In genomic region chr17:47594183-47594968, GRCm38 (mm10) we compare ENCODE assay signal across 7 mouse cellular contexts. TPM values are rescaled to one million over a fixed set of nuclear protein-coding genes. Genes with fewer than 3 reads are reported as not detected.
DNase-seq lines count a peak whose midpoint lies in the region; ATAC-seq and TF ChIP-seq lines count a peak whose summit lies in the region.

No protein-coding gene starts in this region.

- H3K4me2 ChIP-seq in heart, postnatal 0 days (ENCODE audit: low read depth, low read length) = peak overlapping the region; percentile 92
- peak overlapping the region; percentile 86 for H3K4me2 ChIP-seq in midbrain, embryonic 11.5 days

- DNase-seq in B cell, adult 2 months = peak; percentile 42
- peak; percentile 66 for DNase-seq in embryonic facial prominence, embryonic 10.5 days (ENCODE audit: low spot score)
- peak; percentile 25 for DNase-seq in heart, postnatal 0 days (ENCODE audit: low spot score)
- DNase-seq in kidney, postnatal 14 days = peak; percentile 67
- DNase-seq in midbrain, embryonic 11.5 days (ENCODE audit: low spot score, missing footprints) = peak; percentile 93
- DNase-seq in testis, postnatal 10 days (ENCODE audit: low spot score) = peak; percentile 69

- under 1% methylated on average over 43 of the region's 43 CpGs for WGBS in embryonic facial prominence, embryonic 10.5 days
- 1% methylated on average over 43 of the region's 43 CpGs for WGBS in heart, postnatal 0 days
- under 1% methylated on average over 39 of the region's 43 CpGs for whole genome bisulfite sequencing in midbrain, embryonic 11.5 days

- H3K36me3 ChIP-seq in E14TG2a.4 (ENCODE audit: insufficient read depth, low read length) = peaks cover 34% of the 10 kb centered on the region
- peaks cover 31% of the 10 kb centered on the region for H3K36me3 ChIP-seq in embryonic facial prominence, embryonic 10.5 days (replicated peaks)
- H3K36me3 ChIP-seq in heart, postnatal 0 days (replicated peaks; ENCODE audit: control insufficient read depth, insufficient read depth, low read length) = peaks cover 19% of the 10 kb centered on the region
- H3K36me3 ChIP-seq in midbrain, embryonic 11.5 days (ENCODE audit: control insufficient read depth, insufficient read depth, low read length) = no peaks in the 10 kb centered on the region; the same call in 1 of the 2 replicates

- H3K4me1 ChIP-seq in E14TG2a.4 (replicated peaks; ENCODE audit: low read depth, low read length) = peaks cover 76% of the 10 kb centered on the region
- peaks cover 51% of the 10 kb centered on the region for H3K4me1 ChIP-seq in embryonic facial prominence, embryonic 10.5 days
- peaks cover 33% of the 10 kb centered on the region for H3K4me1 ChIP-seq in heart, postnatal 0 days (ENCODE audit: control insufficient read depth, insufficient read depth)
- H3K4me1 ChIP-seq in midbrain, embryonic 11.5 days (ENCODE audit: control insufficient read depth, insufficient read depth, low read length) = peaks cover 37% of the 10 kb centered on the region

- H3K27me3 ChIP-seq in E14TG2a.4 (ENCODE audit: insufficient read depth, low read length) = no peaks in the 10 kb centered on the region
- no peaks in the 10 kb centered on the region for H3K27me3 ChIP-seq in embryonic facial prominence, embryonic 10.5 days (replicated peaks; ENCODE audit: low read depth, poor library complexity, severe bottlenecking)
- no peaks in the 10 kb centered on the region for H3K27me3 ChIP-seq in heart, postnatal 0 days (ENCODE audit: control insufficient read depth, insufficient read depth, low read length)
- no peaks in the 10 kb centered on the region; the same call in 1 of the 2 replicates for H3K27me3 ChIP-seq in midbrain, embryonic 11.5 days (ENCODE audit: control insufficient read depth, insufficient read depth, low read length)

- H3K4me3 ChIP-seq in E14TG2a.4 (replicated peaks; ENCODE audit: low read length) = peak overlapping the region; percentile 92
- H3K4me3 ChIP-seq in embryonic facial prominence, embryonic 10.5 days = peak overlapping the region; percentile 96
- H3K4me3 ChIP-seq in heart, postnatal 0 days (ENCODE audit: low read depth, low read length) = peak overlapping the region; percentile 72
- H3K4me3 ChIP-seq in midbrain, embryonic 11.5 days (ENCODE audit: low read depth, low read length) = peak overlapping the region; percentile 78

- TF ChIP-seq CTCF in E14TG2a.4 (conservative IDR thresholded peaks at IDR 0.05; ENCODE audit: low read length) = no peak
- TF ChIP-seq CTCF in heart, postnatal 0 days (IDR thresholded peaks at IDR 0.05; ENCODE audit: low read depth) = no peak

- peak overlapping the region; percentile 85 for H3K9ac ChIP-seq in heart, postnatal 0 days (replicated peaks; ENCODE audit: low read depth, low read length)
- H3K9ac ChIP-seq in midbrain, embryonic 11.5 days (ENCODE audit: low read length) = peak overlapping the region; percentile 87

- peak overlapping the region; percentile 91 for H3K27ac ChIP-seq in embryonic facial prominence, embryonic 10.5 days (replicated peaks)
- H3K27ac ChIP-seq in heart, postnatal 0 days (ENCODE audit: low read depth) = peak overlapping the region; percentile 94
- peak overlapping the region; percentile 97 for H3K27ac ChIP-seq in midbrain, embryonic 11.5 days (ENCODE audit: low read depth, low read length)

- H3K9me3 ChIP-seq in E14TG2a.4 (ENCODE audit: low read length) = no peaks in the 10 kb centered on the region
- H3K9me3 ChIP-seq in embryonic facial prominence, embryonic 10.5 days = no peaks in the 10 kb centered on the region
- no peaks in the 10 kb centered on the region for H3K9me3 ChIP-seq in heart, postnatal 0 days (replicated peaks; ENCODE audit: control insufficient read depth, low read length)
- H3K9me3 ChIP-seq in midbrain, embryonic 11.5 days (ENCODE audit: control insufficient read depth, low read length) = no peaks in the 10 kb centered on the region

- no peak for ATAC-seq in heart, postnatal 0 days (ENCODE audit: insufficient read depth, low read depth)
- 0 out of 2 replicates have a peak, but pooled peaks have one; percentile 15 for ATAC-seq in midbrain, embryonic 11.5 days (ENCODE audit: low FRiP score)

- TF ChIP-seq EP300 in heart, postnatal 0 days (IDR thresholded peaks at IDR 0.05; ENCODE audit: low read depth) = no peak; the same call in 1 of the 2 replicates

RNA-seq across cellular contexts. Expression of gene Bysl, which starts 16.9 kb away (rescaled TPM):
- 43.8 and 44.7 TPM in 2 replicates for polyA plus RNA-seq in embryonic facial prominence, embryonic 10.5 days (2016; fragmentation: Nextera tagmentation; extraction: Ambion mirVana)
- 14.3 and 17.4 TPM in 2 replicates for total RNA-seq in heart, postnatal 0 days (2014; rRNA removed; ENCODE audit: low replicate concordance)
- polyA plus RNA-seq in heart, postnatal 0 days (2015; fragmentation: Nextera tagmentation; extraction: Ambion mirVana) = 15.8 and 19.9 TPM in 2 replicates
- polyA plus RNA-seq in midbrain, embryonic 11.5 days (2014; fragmentation: Nextera tagmentation; extraction: Ambion mirVana) = 29.6 and 30.4 TPM in 2 replicates

RNA-seq across cellular contexts. Expression of gene Med20, which starts 17.0 kb away (rescaled TPM):
- polyA plus RNA-seq in embryonic facial prominence, embryonic 10.5 days (2016; fragmentation: Nextera tagmentation; extraction: Ambion mirVana) = 46.7 and 48.9 TPM in 2 replicates
- 26.5 and 30.1 TPM in 2 replicates for total RNA-seq in heart, postnatal 0 days (2014; rRNA removed; ENCODE audit: low replicate concordance)
- polyA plus RNA-seq in heart, postnatal 0 days (2015; fragmentation: Nextera tagmentation; extraction: Ambion mirVana) = 21.8 and 26.3 TPM in 2 replicates
- polyA plus RNA-seq in midbrain, embryonic 11.5 days (2014; fragmentation: Nextera tagmentation; extraction: Ambion mirVana) = 39.0 and 41.2 TPM in 2 replicates

RNA-seq across cellular contexts. Expression of gene Gm20517, which starts 17.0 kb away (rescaled TPM):
- polyA plus RNA-seq in embryonic facial prominence, embryonic 10.5 days (2016; fragmentation: Nextera tagmentation; extraction: Ambion mirVana) = 1.6 and 2.4 TPM in 2 replicates
- total RNA-seq in heart, postnatal 0 days (2014; rRNA removed; ENCODE audit: low replicate concordance) = 2.3 TPM in 1 of 2 replicates, not detected in the other
- 1.4 and 1.7 TPM in 2 replicates for polyA plus RNA-seq in heart, postnatal 0 days (2015; fragmentation: Nextera tagmentation; extraction: Ambion mirVana)
- polyA plus RNA-seq in midbrain, embryonic 11.5 days (2014; fragmentation: Nextera tagmentation; extraction: Ambion mirVana) = 1.4 and 1.8 TPM in 2 replicates

RNA-seq across cellular contexts. Expression of gene Usp49, which starts 36.1 kb away (rescaled TPM):
- 4.1 and 5.4 TPM in 2 replicates for polyA plus RNA-seq in embryonic facial prominence, embryonic 10.5 days (2016; fragmentation: Nextera tagmentation; extraction: Ambion mirVana)
- total RNA-seq in heart, postnatal 0 days (2014; rRNA removed; ENCODE audit: low replicate concordance) = 3.5 and 10.8 TPM in 2 replicates
- 1.4 TPM in 2 replicates for polyA plus RNA-seq in heart, postnatal 0 days (2015; fragmentation: Nextera tagmentation; extraction: Ambion mirVana)
- 6.3 and 8.0 TPM in 2 replicates for polyA plus RNA-seq in midbrain, embryonic 11.5 days (2014; fragmentation: Nextera tagmentation; extraction: Ambion mirVana)

Comparison
In these comparisons a context has a peak if more than half of its experiments do, and no peak if none do; other contexts are left out.
1. DNase-seq: peak in every context shown above with its lines; median percentile 93 in midbrain, embryonic 11.5 days; 69 in testis, postnatal 10 days; 67 in kidney, postnatal 14 days; 66 in embryonic facial prominence, embryonic 10.5 days; 42 in B cell, adult 2 months; 25 in heart, postnatal 0 days.